Mouse (Mus musculus) CH12.LX (cell line): ENCODE data around the gene Rbfox1. TPM values are rescaled to one million over a fixed set of nuclear protein-coding genes. Genes with fewer than 3 reads are reported as not detected.

ENCODE experiments used
- DNase-seq: peaks from one replicate; pipeline ENCODE4 v3.0.0-alpha.2; 2013; ENCODE audit errors: extremely low read depth
- H3K27ac ChIP-seq: 2 replicates; pipeline ENCODE4 v1.5.1; 2012; ENCODE audit warnings: low read depth, mild to moderate bottlenecking, control low read depth, moderate library complexity; ENCODE audit not compliant: insufficient read depth
- H3K27me3 ChIP-seq: replicated peaks from 2 replicates; pipeline ENCODE3; 2012; ENCODE audit warnings: inconsistent platforms
- H3K36me3 ChIP-seq, 2 experiments: replicated peaks in 1 of 2; 2 replicates each; pipeline versions ENCODE3 to v1.6.1; 2012; ENCODE audit warnings: inconsistent platforms in 1 of 2, low read length in 1 of 2, mild to moderate bottlenecking in 1 of 2, mixed read lengths in 1 of 2, moderate library complexity in 1 of 2; ENCODE audit not compliant: control insufficient read depth in 1 of 2, insufficient read depth in 1 of 2
- H3K4me1 ChIP-seq, 2 experiments: 2 replicates each; pipeline ENCODE4 v1.6.1; 2012; ENCODE audit warnings: inconsistent platforms in 1 of 2, moderate library complexity in 1 of 2; ENCODE audit not compliant: insufficient read depth in 2 of 2, control insufficient read depth in 1 of 2
- H3K4me2 ChIP-seq: 2 replicates; pipeline ENCODE4 v1.6.1; 2012; ENCODE audit warnings: low read depth, mild to moderate bottlenecking, control low read depth; ENCODE audit not compliant: poor library complexity, insufficient read depth, severe bottlenecking
- H3K4me3 ChIP-seq, 3 experiments: fragments of 150-350 bp in 1 of 3; sonication (generic) in 1 of 3; replicated peaks in 1 of 3; 2 replicates each; pipeline versions ENCODE3 to v1.5.1; 2011 to 2012; ENCODE audit warnings: low read depth in 2 of 3, low read length in 2 of 3, mild to moderate bottlenecking in 2 of 3, moderate library complexity in 2 of 3, control low read depth in 1 of 3, improper control_type of control experiment in 1 of 3, inconsistent platforms in 1 of 3, mixed read lengths in 1 of 3; ENCODE audit not compliant: poor library complexity in 1 of 3
- H3K79me2 ChIP-seq: replicated peaks from 2 replicates; pipeline ENCODE4 v1.6.1; 2012; ENCODE audit warnings: mild to moderate bottlenecking, moderate library complexity; ENCODE audit not compliant: control insufficient read depth, poor library complexity, insufficient read depth, severe bottlenecking; ENCODE audit errors: extremely low read depth
- H3K9ac ChIP-seq: 2 replicates; pipeline ENCODE4 v1.6.1; 2012; ENCODE audit warnings: low read depth, mild to moderate bottlenecking, control low read depth, moderate library complexity; ENCODE audit not compliant: insufficient read depth
- H3K9me3 ChIP-seq: replicated peaks from 2 replicates; pipeline ENCODE3; 2012; ENCODE audit warnings: low read length, inconsistent platforms, mixed read lengths
- BHLHE40 ChIP-seq: IDR thresholded peaks from 2 replicates; pipeline ENCODE4 v1.6.1; 2011; ENCODE audit warnings: mild to moderate bottlenecking, low read depth, low read length, improper control_type of control experiment
- CHD1 ChIP-seq: IDR thresholded peaks from 2 replicates; pipeline ENCODE4 v1.6.1; 2012; ENCODE audit warnings: low read depth, low read length, improper control_type of control experiment, inconsistent platforms
- E2F4 ChIP-seq: IDR thresholded peaks from 2 replicates; pipeline ENCODE4 v1.6.1; 2011; ENCODE audit warnings: low read depth, low read length, improper control_type of control experiment; ENCODE audit not compliant: insufficient replicate concordance
- ELF1 ChIP-seq: IDR thresholded peaks from 2 replicates; pipeline ENCODE4 v1.6.1; 2014; ENCODE audit warnings: low read depth, mild to moderate bottlenecking, inconsistent platforms, low read length, improper control_type of control experiment
- EP300 ChIP-seq: IDR thresholded peaks from 2 replicates; pipeline ENCODE4 v1.6.1; 2011; ENCODE audit warnings: low read length, improper control_type of control experiment
- ETS1 ChIP-seq: conservative IDR thresholded peaks from 2 replicates; pipeline ENCODE4 v1.6.1; 2012; ENCODE audit warnings: low read depth, mild to moderate bottlenecking, inconsistent platforms, low read length, improper control_type of control experiment, moderate library complexity
- HCFC1 ChIP-seq: IDR thresholded peaks from 2 replicates; pipeline ENCODE4 v1.6.1; 2012; ENCODE audit warnings: low read depth, mild to moderate bottlenecking, inconsistent platforms, low read length, improper control_type of control experiment
- IRF4 ChIP-seq: IDR thresholded peaks from 2 replicates; pipeline ENCODE4 v1.6.1; 2014; ENCODE audit warnings: low read depth, mild to moderate bottlenecking, inconsistent platforms, low read length, improper control_type of control experiment
- JUN ChIP-seq: IDR thresholded peaks from 2 replicates; pipeline ENCODE4 v1.6.1; 2011; ENCODE audit warnings: low read depth, mild to moderate bottlenecking, low read length, improper control_type of control experiment, moderate library complexity; ENCODE audit not compliant: insufficient read depth
- JUND ChIP-seq: conservative IDR thresholded peaks from 2 replicates; pipeline ENCODE4 v1.6.1; 2011; ENCODE audit warnings: low read depth, low read length, improper control_type of control experiment
- MAFK ChIP-seq: IDR thresholded peaks from 2 replicates; pipeline ENCODE4 v1.6.1; 2011; ENCODE audit warnings: low read length, improper control_type of control experiment; ENCODE audit not compliant: insufficient replicate concordance
- MEF2A ChIP-seq: IDR thresholded peaks from 2 replicates; pipeline ENCODE4 v1.6.1; 2014; ENCODE audit warnings: low read depth, mild to moderate bottlenecking, inconsistent platforms, low read length, improper control_type of control experiment, borderline replicate concordance
- NELFE ChIP-seq: IDR thresholded peaks from 2 replicates; pipeline ENCODE4 v1.6.1; 2011; ENCODE audit warnings: low read depth, low read length, improper control_type of control experiment
- PAX5 ChIP-seq: IDR thresholded peaks from 2 replicates; pipeline ENCODE4 v1.6.1; 2012; ENCODE audit warnings: low read length, inconsistent platforms, mixed read lengths
- POLR2A ChIP-seq: IDR thresholded peaks from 2 replicates; pipeline ENCODE4 v1.6.1; 2011; ENCODE audit warnings: low read depth, mild to moderate bottlenecking, improper control_type of control experiment, low read length
- RCOR1 ChIP-seq: conservative IDR thresholded peaks from 2 replicates; pipeline ENCODE4 v1.6.1; 2012; ENCODE audit warnings: low read depth, mild to moderate bottlenecking, inconsistent platforms, low read length, improper control_type of control experiment
- SIN3A ChIP-seq: IDR thresholded peaks from 2 replicates; pipeline ENCODE4 v1.6.1; 2012; ENCODE audit warnings: low read length, improper control_type of control experiment, inconsistent platforms
- SMC3 ChIP-seq: IDR thresholded peaks from 2 replicates; pipeline ENCODE4 v1.6.1; 2011; ENCODE audit warnings: low read depth, low read length, improper control_type of control experiment
- TBP ChIP-seq: conservative IDR thresholded peaks from 2 replicates; pipeline ENCODE4 v1.6.1; 2011; ENCODE audit warnings: low read depth, low read length, improper control_type of control experiment
- TCF12 ChIP-seq: IDR thresholded peaks from 2 replicates; pipeline ENCODE4 v1.6.1; 2014; ENCODE audit warnings: low read depth, mild to moderate bottlenecking, inconsistent platforms, low read length, improper control_type of control experiment
- UBTF ChIP-seq: IDR thresholded peaks from 2 replicates; pipeline ENCODE4 v1.6.1; 2012; ENCODE audit warnings: low read depth, mild to moderate bottlenecking, inconsistent platforms, low read length, improper control_type of control experiment, moderate library complexity
- USF2 ChIP-seq: conservative IDR thresholded peaks from 2 replicates; pipeline ENCODE4 v1.6.1; 2011; ENCODE audit warnings: low read depth, low read length, improper control_type of control experiment
- ZKSCAN1 ChIP-seq: IDR thresholded peaks from 2 replicates; pipeline ENCODE4 v1.6.1; 2012; ENCODE audit warnings: low read depth, inconsistent platforms, low read length, improper control_type of control experiment, borderline replicate concordance
- dilution Hi-C: fragments of 300-500 bp; cut with MboI; formaldehyde crosslinking; loops from 2 replicates; pipeline ENCODE4 v1.14.3; 2020; ENCODE audit warnings: low sequenced_read_pairs; ENCODE audit not compliant: extremely low pct_unique_long_range_greater_than_20kb, extremely low pct_ligation_motif_present
- in situ Hi-C: fragments of 300-500 bp; cut with MboI; formaldehyde crosslinking; loops from 3 replicates; pipeline ENCODE4 v1.14.3; 2019; ENCODE audit warnings: low sequenced_read_pairs, low pct_ligation_motif_present, low pct_unique_long_range_greater_than_20kb, mixed read lengths
- polyA plus RNA-seq: library from polyadenylated mRNA; unstranded; fragments of >175 nt; gene quantifications from 2 replicates; pipeline ENCODE4 v1.2.1, GENCODE M21; 2012; ENCODE audit warnings: low read depth; ENCODE audit not compliant: insufficient read length
- total RNA-seq, 2 experiments: library from RNA; depleted of rRNA; stranded (reverse); fragments of 300-350 nt in 1 of 2; fragments of >200 nt in 1 of 2; gene quantifications; 2 replicates each; pipeline ENCODE4 v1.2.3; 2012 to 2014

Rbfox1 gene
- total and polyA plus RNA-seq, 3 experiments, result not detected

DNA sequence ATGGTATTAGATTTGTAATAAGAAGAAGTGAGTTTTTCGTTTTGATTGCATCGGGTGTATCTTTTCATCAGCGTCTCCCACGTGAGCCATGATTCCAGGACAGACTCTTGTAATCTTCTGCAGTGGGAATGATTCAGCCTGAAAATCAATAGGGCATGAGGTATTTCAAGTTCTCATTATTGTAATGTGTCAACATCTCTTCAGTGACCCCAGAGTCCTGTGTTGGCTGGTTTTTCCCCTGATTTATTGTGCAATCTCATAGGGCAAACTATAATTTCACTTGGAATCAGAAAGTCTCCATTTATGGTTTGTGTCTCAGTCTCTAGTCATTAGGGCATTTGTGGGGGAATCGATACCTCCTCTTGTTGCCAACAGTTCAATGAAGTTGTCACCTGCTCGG, 481.5 kb downstream of the Rbfox1 start:
- TF ChIP-seq USF2 (no peak), TCF12 (no peak), ETS1 (no peak), E2F4 (no peak), JUND (no peak), CHD1 (no peak), TBP (no peak), EP300 (no peak), IRF4 (no peak), HCFC1 (no peak), JUN (no peak), SIN3A (no peak), RCOR1 (no peak), MEF2A (no peak), ELF1 (no peak), SMC3 (no peak)
- in situ Hi-C loops (no loop called here), dilution Hi-C loops (no loop called here)
- Histone ChIP-seq H3K27ac (no peak overlapping the region), H3K9ac (no peak overlapping the region), H3K4me2 (no peak overlapping the region), H3K79me2 (no peaks in the 10 kb centered on the region), H3K4me1 (no peaks in the 10 kb centered on the region), H3K36me3 (no peaks in the 10 kb centered on the region), H3K27me3 (no peaks in the 10 kb centered on the region), H3K9me3 (peaks cover 91% of the 10 kb centered on the region), H3K4me3 (no peak overlapping the region)
- no peak for DNase-seq

DNA sequence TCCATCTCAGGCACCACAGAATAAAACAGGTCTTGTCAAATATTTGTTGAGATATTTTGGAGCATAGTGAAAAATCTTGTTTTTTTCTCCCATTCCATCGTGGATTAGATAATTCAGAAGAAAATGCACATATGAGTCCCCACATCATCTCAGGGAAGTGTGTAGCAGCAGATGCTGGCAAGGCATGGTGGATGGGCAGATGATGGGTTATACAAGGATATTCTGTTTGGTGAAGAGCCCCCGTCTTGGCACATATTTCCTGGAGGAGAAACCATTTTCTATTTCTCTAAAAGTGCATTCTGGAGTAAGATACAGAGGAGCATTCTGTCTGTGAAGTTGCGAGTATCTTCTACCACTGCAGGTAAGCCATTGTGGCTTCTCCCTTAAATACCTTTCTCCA, 495.8 kb downstream of the Rbfox1 start:
- no peaks in the 10 kb centered on the region for H3K36me3 ChIP-seq
- no peak overlapping the region for H3K9ac ChIP-seq
- H3K4me2 ChIP-seq, result no peak overlapping the region
- H3K4me1 ChIP-seq, result no peaks in the 10 kb centered on the region
- dilution Hi-C loops, result no loop called here
- no peak for TF ChIP-seq ZKSCAN1
- TF ChIP-seq MAFK, result no peak
- no peak for TF ChIP-seq POLR2A
- no peak for TF ChIP-seq UBTF
- TF ChIP-seq PAX5, result no peak
- no peak for TF ChIP-seq BHLHE40
- TF ChIP-seq NELFE, result no peak
- no peak overlapping the region for H3K4me3 ChIP-seq
- no peak overlapping the region for H3K27ac ChIP-seq
- no peak for DNase-seq
- in situ Hi-C loops, result no loop called here
- no peaks in the 10 kb centered on the region for H3K79me2 ChIP-seq
- H3K9me3 ChIP-seq, result peaks cover 85% of the 10 kb centered on the region
- no peaks in the 10 kb centered on the region for H3K27me3 ChIP-seq
